Mouse (Mus musculus): Measurements from ENCODE around the gene Ccdc88c. TPM values are rescaled to one million over a fixed set of nuclear protein-coding genes. Genes with fewer than 3 reads are reported as not detected.

The Ccdc88c gene
- polyA plus RNA-seq, 1 experiment from 2014 or later, result 15.8 TPM

- H3K9me3 ChIP-seq, result no peaks in the 10 kb centered on the region
- WGBS, result 74% methylated on average over 3 of the region's 3 CpGs
- no peak overlapping the region for H3K4me3 ChIP-seq
- H3K9ac ChIP-seq, result no peak overlapping the region
- ATAC-seq (replicated peaks), result no peak
- H3K4me1 ChIP-seq, result peaks cover 50% of the 10 kb centered on the region
- no peaks in the 10 kb centered on the region for H3K36me3 ChIP-seq (replicated peaks)
- H3K27me3 ChIP-seq (replicated peaks), result no peaks in the 10 kb centered on the region
- H3K4me2 ChIP-seq, result no peak overlapping the region
- H3K27ac ChIP-seq, result 0 out of 2 replicates have a peak overlapping the region, but pooled peaks have one; percentile 55
Observed at GRCm38 (mm10) chr12:100991119-100991518, 37.7 kb downstream of the Ccdc88c start.

GRCm38 (mm10) chr12:100990291-100990690 is 38.6 kb downstream of the Ccdc88c start:
- WGBS, result 10% methylated on average over 12 of the region's 12 CpGs
- Histone ChIP-seq H3K27me3 (replicated peaks) (no peaks in the 10 kb centered on the region), H3K27ac (peak overlapping the region; percentile 55), H3K9ac (no peak overlapping the region), H3K36me3 (replicated peaks) (no peaks in the 10 kb centered on the region), H3K9me3 (no peaks in the 10 kb centered on the region), H3K4me1 (peaks cover 43% of the 10 kb centered on the region), H3K4me2 (no peak overlapping the region), H3K4me3 (no peak overlapping the region)
- peak; percentile 72 for ATAC-seq (replicated peaks)

- no peaks in the 10 kb centered on the region for H3K27me3 ChIP-seq (replicated peaks)
- 54% methylated on average over 4 of the region's 4 CpGs for WGBS
- ATAC-seq (replicated peaks), result no peak; the same call in 1 of the 2 replicates
- H3K27ac ChIP-seq, result peak overlapping the region; percentile 55; the same call in 1 of the 2 replicates
- no peaks in the 10 kb centered on the region for H3K9me3 ChIP-seq
- H3K4me1 ChIP-seq, result peaks cover 43% of the 10 kb centered on the region
- no peak overlapping the region for H3K4me3 ChIP-seq
- H3K9ac ChIP-seq, result no peak overlapping the region
- no peak overlapping the region for H3K4me2 ChIP-seq
- no peaks in the 10 kb centered on the region for H3K36me3 ChIP-seq (replicated peaks)
Observed at GRCm38 (mm10) chr12:100989780-100990288, 39.0 kb downstream of the Ccdc88c start.

- H3K9me3 ChIP-seq, result no peaks in the 10 kb centered on the region
- H3K9ac ChIP-seq, result no peak overlapping the region
- no peaks in the 10 kb centered on the region for H3K36me3 ChIP-seq (replicated peaks)
- no peak overlapping the region for H3K4me3 ChIP-seq
- WGBS, result 33% methylated on average over 15 of the region's 15 CpGs
- H3K27me3 ChIP-seq (replicated peaks), result no peaks in the 10 kb centered on the region
- peaks cover 51% of the 10 kb centered on the region for H3K4me1 ChIP-seq
- H3K4me2 ChIP-seq, result 0 out of 2 replicates have a peak overlapping the region, but pooled peaks have one; percentile 9
- H3K27ac ChIP-seq, result peak overlapping the region; percentile 23; the same call in 1 of the 2 replicates
- ATAC-seq (replicated peaks), result 0 out of 2 replicates have a peak, but pooled peaks have one; percentile 10
Observed at GRCm38 (mm10) chr12:100988324-100989130, 40.3 kb downstream of the Ccdc88c start.

- Histone ChIP-seq H3K27me3 (replicated peaks) (no peaks in the 10 kb centered on the region), H3K4me2 (no peak overlapping the region), H3K4me3 (no peak overlapping the region), H3K9me3 (no peaks in the 10 kb centered on the region), H3K36me3 (replicated peaks) (no peaks in the 10 kb centered on the region), H3K4me1 (peaks cover 67% of the 10 kb centered on the region), H3K27ac (0 out of 2 replicates have a peak overlapping the region, but pooled peaks have one; percentile 39), H3K9ac (no peak overlapping the region)
- ATAC-seq (replicated peaks), result no peak; the same call in 1 of the 2 replicates
- WGBS, result 73% methylated on average over 4 of the region's 4 CpGs
Observed at GRCm38 (mm10) chr12:100986423-100986822, 42.4 kb downstream of the Ccdc88c start.

GRCm38 (mm10) chr12:100985793-100986157 is 43.1 kb downstream of the Ccdc88c start:
- ATAC-seq (replicated peaks), result no peak
- no peak overlapping the region for H3K9ac ChIP-seq
- H3K27me3 ChIP-seq (replicated peaks), result no peaks in the 10 kb centered on the region
- H3K9me3 ChIP-seq, result no peaks in the 10 kb centered on the region
- H3K36me3 ChIP-seq (replicated peaks), result no peaks in the 10 kb centered on the region
- no peak overlapping the region for H3K4me3 ChIP-seq
- H3K4me1 ChIP-seq, result peaks cover 65% of the 10 kb centered on the region
- no peak overlapping the region for H3K27ac ChIP-seq
- no peak overlapping the region for H3K4me2 ChIP-seq
- 90% methylated on average over 2 of the region's 2 CpGs for WGBS

GRCm38 (mm10) chr12:100985050-100985792 is 43.6 kb downstream of the Ccdc88c start:
- H3K9ac ChIP-seq, result no peak overlapping the region
- H3K27ac ChIP-seq, result no peak overlapping the region
- no peaks in the 10 kb centered on the region for H3K27me3 ChIP-seq (replicated peaks)
- H3K4me1 ChIP-seq, result peaks cover 61% of the 10 kb centered on the region
- WGBS, result 82% methylated on average over 10 of the region's 10 CpGs
- no peaks in the 10 kb centered on the region for H3K9me3 ChIP-seq
- H3K4me3 ChIP-seq, result no peak overlapping the region
- H3K4me2 ChIP-seq, result no peak overlapping the region
- H3K36me3 ChIP-seq (replicated peaks), result no peaks in the 10 kb centered on the region
- ATAC-seq (replicated peaks), result no peak

GRCm38 (mm10) chr12:100983565-100983964 is 45.3 kb downstream of the Ccdc88c start:
- Histone ChIP-seq H3K4me1 (peaks cover 47% of the 10 kb centered on the region), H3K9ac (no peak overlapping the region), H3K27ac (0 out of 2 replicates have a peak overlapping the region, but pooled peaks have one; percentile 17), H3K36me3 (replicated peaks) (no peaks in the 10 kb centered on the region), H3K9me3 (no peaks in the 10 kb centered on the region), H3K4me2 (no peak overlapping the region), H3K4me3 (no peak overlapping the region), H3K27me3 (replicated peaks) (no peaks in the 10 kb centered on the region)
- ATAC-seq (replicated peaks), result 0 out of 2 replicates have a peak, but pooled peaks have one; percentile 15
- WGBS, result 62% methylated on average over 11 of the region's 11 CpGs

GRCm38 (mm10) chr12:100982217-100982616 is 46.6 kb downstream of the Ccdc88c start:
- Histone ChIP-seq H3K27ac (no peak overlapping the region), H3K4me2 (no peak overlapping the region), H3K27me3 (replicated peaks) (no peaks in the 10 kb centered on the region), H3K9ac (no peak overlapping the region), H3K4me3 (no peak overlapping the region), H3K4me1 (peaks cover 41% of the 10 kb centered on the region), H3K9me3 (no peaks in the 10 kb centered on the region), H3K36me3 (replicated peaks) (no peaks in the 10 kb centered on the region)
- no peak for ATAC-seq (replicated peaks)
- WGBS, result 76% methylated on average over 8 of the region's 8 CpGs

GRCm38 (mm10) chr12:100980551-100981008 is 48.3 kb downstream of the Ccdc88c start:
- H3K4me3 ChIP-seq, result no peak overlapping the region
- H3K9me3 ChIP-seq, result no peaks in the 10 kb centered on the region
- no peak overlapping the region for H3K4me2 ChIP-seq
- no peaks in the 10 kb centered on the region for H3K27me3 ChIP-seq (replicated peaks)
- peaks cover 41% of the 10 kb centered on the region for H3K4me1 ChIP-seq
- no peak overlapping the region for H3K9ac ChIP-seq
- ATAC-seq (replicated peaks), result no peak
- H3K36me3 ChIP-seq (replicated peaks), result no peaks in the 10 kb centered on the region
- WGBS, result 54% methylated on average over 9 of the region's 9 CpGs
- H3K27ac ChIP-seq, result no peak overlapping the region

GRCm38 (mm10) chr12:100979616-100980015 is 49.2 kb downstream of the Ccdc88c start:
- 83% methylated on average over 5 of the region's 5 CpGs for WGBS
- no peaks in the 10 kb centered on the region for H3K27me3 ChIP-seq (replicated peaks)
- H3K4me3 ChIP-seq, result no peak overlapping the region
- no peak for ATAC-seq (replicated peaks)
- H3K4me1 ChIP-seq, result peaks cover 33% of the 10 kb centered on the region
- H3K36me3 ChIP-seq (replicated peaks), result no peaks in the 10 kb centered on the region
- no peak overlapping the region for H3K27ac ChIP-seq
- H3K9ac ChIP-seq, result no peak overlapping the region
- H3K9me3 ChIP-seq, result no peaks in the 10 kb centered on the region
- no peak overlapping the region for H3K4me2 ChIP-seq
